Mouse (Mus musculus): ENCODE data around the gene Mbtps1. TPM values are rescaled to one million over a fixed set of nuclear protein-coding genes. Genes with fewer than 3 reads are reported as not detected.

Gene Mbtps1
- total and polyA plus RNA-seq, 3 experiments: 32.6 to 36.6 (median 35.4) TPM

DNA sequence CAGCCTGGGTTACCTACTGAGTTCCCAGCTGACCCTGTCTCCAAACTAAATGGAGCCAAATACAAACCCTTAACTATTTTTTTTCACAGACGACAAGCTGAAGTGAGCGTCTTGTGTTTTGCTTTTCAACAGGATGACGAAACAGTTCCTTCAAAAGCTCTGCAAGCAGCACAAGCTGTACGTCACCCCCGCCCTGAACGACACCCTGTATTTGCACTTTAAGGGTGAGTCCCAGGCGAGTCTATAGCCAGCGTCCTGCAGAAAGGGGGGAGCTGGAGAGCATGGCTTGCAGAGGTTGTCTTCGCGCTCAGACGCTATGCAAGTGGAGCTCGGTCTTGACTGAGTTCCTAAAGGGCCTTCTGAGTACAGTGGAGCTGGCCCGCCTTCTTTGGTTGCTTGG lies 20.6 kb upstream of the Mbtps1 start:
- H3K36me3 ChIP-seq (ENCODE audit: control insufficient read depth, insufficient read depth, low read length): no peaks in the 10 kb centered on the region
- TF ChIP-seq EP300 (IDR thresholded peaks at IDR 0.05; ENCODE audit: insufficient read depth, low read depth, low read length) (no peak), CTCF (IDR thresholded peaks at IDR 0.05) (no peak), POLR2A (IDR thresholded peaks at IDR 0.05; ENCODE audit: insufficient read depth, low read depth, low read length) (no peak)
- WGBS: 67% methylated on average over 13 of the region's 13 CpGs
- no peak for DNase-seq
- H3K27ac ChIP-seq: no peak overlapping the region
- 0 out of 2 replicates have a peak, but pooled peaks cover 1% of the 10 kb centered on the region for H3K79me2 ChIP-seq (replicated peaks; ENCODE audit: control insufficient read depth, insufficient read depth, low read length)
- no peaks in the 10 kb centered on the region for H3K4me1 ChIP-seq (ENCODE audit: control insufficient read depth, insufficient read depth, low read length)
- no peaks in the 10 kb centered on the region for H3K27me3 ChIP-seq (ENCODE audit: control insufficient read depth, insufficient read depth, low read length)
- intact Hi-C loops (cut with DNase I): no loop called here
- H3K9ac ChIP-seq (ENCODE audit: low read depth, low read length): no peak overlapping the region
- H3K4me3 ChIP-seq: no peak overlapping the region

DNA sequence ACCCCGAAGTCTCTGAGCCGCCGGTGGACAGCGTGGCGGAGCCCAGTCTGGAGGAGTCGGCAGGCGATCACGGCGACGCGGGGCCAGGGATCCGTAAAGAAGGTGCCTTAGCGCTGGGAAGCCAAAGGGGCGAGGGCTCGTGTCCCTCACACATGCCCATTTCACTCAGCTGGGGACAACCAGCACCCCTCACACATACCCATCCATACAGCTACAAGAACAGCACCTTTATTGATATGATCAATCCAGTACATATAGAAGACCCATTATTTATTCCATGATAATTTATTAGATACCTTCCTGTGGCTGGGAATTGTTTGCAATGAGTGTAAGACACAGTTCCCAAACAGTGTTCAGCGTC lies 16.8 kb upstream of the Mbtps1 start:
- no peak for DNase-seq
- no peaks in the 10 kb centered on the region for H3K4me1 ChIP-seq (ENCODE audit: control insufficient read depth, insufficient read depth, low read length)
- intact Hi-C loops (cut with DNase I): loop anchor here (1.0 to 2.0 kb wide), 2 partner anchors 17 to 29 kb away; partner anchors contain the start of genes Mbtps1 and Taf1c
- 1% methylated on average over 16 of the region's 16 CpGs for WGBS
- peak overlapping the region; percentile 58; the same call in 1 of the 2 replicates for H3K27ac ChIP-seq
- peak overlapping the region; percentile 75 for H3K4me3 ChIP-seq
- no peaks in the 10 kb centered on the region for H3K36me3 ChIP-seq (ENCODE audit: control insufficient read depth, insufficient read depth, low read length)
- H3K27me3 ChIP-seq (ENCODE audit: control insufficient read depth, insufficient read depth, low read length): no peaks in the 10 kb centered on the region
- H3K9ac ChIP-seq (ENCODE audit: low read depth, low read length): peak overlapping the region; percentile 58
- H3K79me2 ChIP-seq (replicated peaks; ENCODE audit: control insufficient read depth, insufficient read depth, low read length): peaks cover 7% of the 10 kb centered on the region; the same call in 1 of the 2 replicates
- TF ChIP-seq CTCF (IDR thresholded peaks at IDR 0.05) (no peak), EP300 (IDR thresholded peaks at IDR 0.05; ENCODE audit: insufficient read depth, low read depth, low read length) (no peak), POLR2A (IDR thresholded peaks at IDR 0.05; ENCODE audit: insufficient read depth, low read depth, low read length) (no peak)

DNA sequence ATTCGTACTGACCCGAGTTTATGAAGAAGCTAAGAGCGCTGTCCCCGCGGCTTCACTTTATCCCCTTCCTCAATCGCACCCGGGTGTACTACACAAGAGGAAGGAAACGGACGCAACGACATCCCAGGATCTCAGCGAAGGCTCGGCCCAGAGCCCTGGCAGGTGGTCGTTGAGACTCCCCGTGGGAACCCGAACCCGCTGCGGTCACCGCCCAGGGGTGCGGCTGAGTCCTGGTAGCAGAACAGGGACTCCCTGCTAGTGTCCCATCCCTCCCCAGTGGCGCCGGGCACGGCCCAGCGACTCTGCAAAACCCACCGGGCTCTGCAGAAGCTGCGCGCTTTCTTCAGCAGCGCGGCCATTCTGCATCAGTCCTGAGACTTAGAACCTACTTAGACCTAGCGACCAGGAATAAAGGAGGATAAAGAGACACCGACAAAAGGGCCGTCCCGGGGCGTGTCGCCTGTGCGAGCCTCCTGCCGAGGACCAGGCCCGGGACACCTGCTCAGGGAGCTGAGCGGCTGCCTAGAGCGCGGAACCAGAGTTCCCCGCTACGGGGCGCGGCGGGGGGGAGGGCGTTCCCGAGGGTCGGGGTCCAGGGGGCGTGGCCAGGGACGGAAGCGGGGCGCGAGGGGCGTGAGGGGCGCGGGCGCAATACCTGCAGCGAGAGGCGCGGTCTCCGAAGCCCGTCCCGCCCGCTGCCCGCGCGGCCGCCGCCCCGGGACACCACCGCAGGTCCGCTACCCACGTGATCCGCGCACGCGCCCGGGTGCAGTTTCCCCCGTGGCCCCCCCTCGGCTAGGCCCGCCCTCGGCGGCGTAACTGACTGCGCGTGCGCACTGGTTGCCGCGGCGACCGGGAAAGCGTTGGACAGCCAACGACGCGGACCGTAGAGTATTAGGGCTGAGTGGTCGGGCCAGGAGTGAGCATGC lies 16.2 kb upstream of the Mbtps1 start, which contains the start of the genes Hsdl1 and Dnaaf1:
TSS of gene Hsdl1 (minus strand) at position 747 of the 929 bp plus-strand sequence.
TSS of gene Dnaaf1 (plus strand) at position 799 of the 929 bp plus-strand sequence.
- WGBS: under 1% methylated on average over 95 of the region's 97 CpGs
- H3K4me1 ChIP-seq (ENCODE audit: control insufficient read depth, insufficient read depth, low read length): no peaks in the 10 kb centered on the region

DNA sequence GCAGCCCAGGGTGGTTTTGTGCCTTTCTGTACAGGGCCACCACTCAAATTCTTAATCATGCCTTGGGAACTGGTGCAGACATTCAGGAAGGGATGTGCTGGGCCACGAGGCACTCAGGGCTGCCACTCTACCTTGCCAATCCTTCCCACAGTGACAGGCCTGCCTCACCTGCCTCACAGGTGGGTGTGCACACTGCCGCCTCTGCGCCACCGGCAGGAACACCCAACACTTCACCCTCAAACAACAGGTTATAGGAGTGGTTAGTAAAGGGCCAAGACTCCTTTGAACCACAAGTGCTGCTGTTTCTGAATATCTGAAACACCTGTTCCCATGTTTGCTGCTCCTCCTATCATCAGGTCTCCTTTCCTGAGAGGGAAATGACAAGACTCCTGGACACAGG lies 13.9 kb upstream of the Mbtps1 start:
- 83% methylated on average over 4 of the region's 4 CpGs for WGBS

More for the DNA sequence above, 16.2 kb upstream of the Mbtps1 start, which contains the start of the genes Hsdl1 and Dnaaf1:
- H3K79me2 ChIP-seq (replicated peaks; ENCODE audit: control insufficient read depth, insufficient read depth, low read length): peaks cover 10% of the 10 kb centered on the region; the same call in 1 of the 2 replicates
- H3K9ac ChIP-seq (ENCODE audit: low read depth, low read length): peak within 1 kb of the TSS; percentile 91
- H3K27me3 ChIP-seq (ENCODE audit: control insufficient read depth, insufficient read depth, low read length): no peaks in the 10 kb centered on the region
- no peak for TF ChIP-seq EP300 (IDR thresholded peaks at IDR 0.05; ENCODE audit: insufficient read depth, low read depth, low read length)
- peak; percentile 56; the same call in 1 of the 2 replicates for TF ChIP-seq POLR2A (IDR thresholded peaks at IDR 0.05; ENCODE audit: insufficient read depth, low read depth, low read length)
- TF ChIP-seq CTCF (IDR thresholded peaks at IDR 0.05): peak; percentile 45
- intact Hi-C loops (cut with DNase I): loop anchor here (1.0 to 2.0 kb wide), 2 partner anchors 16 to 30 kb away; partner anchors contain the start of genes Mbtps1 and Taf1c
- peak; percentile 97 to 99 for DNase-seq
- peak within 1 kb of the TSS; percentile 75 for H3K4me3 ChIP-seq
- H3K36me3 ChIP-seq (ENCODE audit: control insufficient read depth, insufficient read depth, low read length): no peaks in the 10 kb centered on the region
- peak within 1 kb of the TSS; percentile 58 for H3K27ac ChIP-seq

DNA sequence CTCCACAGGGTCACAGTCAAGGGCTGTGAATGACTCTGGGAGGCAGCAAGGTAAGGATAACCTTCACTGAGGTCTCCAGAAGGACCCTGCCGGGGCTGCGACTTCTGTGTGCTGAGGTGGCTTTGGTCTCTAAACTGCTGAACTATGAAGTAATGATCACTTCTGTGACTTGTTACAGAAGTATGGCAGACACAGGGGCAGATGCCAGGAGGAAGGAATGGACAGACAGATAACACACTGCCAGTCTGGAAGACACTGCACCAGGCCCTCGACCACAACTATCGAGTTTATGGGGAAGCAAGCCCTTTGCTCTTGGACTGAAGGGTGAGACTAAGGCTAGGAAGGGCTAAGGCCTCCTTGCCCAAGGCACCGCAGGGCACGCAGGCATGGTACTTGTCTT lies 12.6 kb upstream of the Mbtps1 start:
- WGBS: 73% methylated on average over 6 of the region's 6 CpGs
- Histone ChIP-seq H3K79me2 (replicated peaks; ENCODE audit: control insufficient read depth, insufficient read depth, low read length) (peaks cover 12% of the 10 kb centered on the region; the same call in 1 of the 2 replicates), H3K4me3 (no peak overlapping the region), H3K9ac (ENCODE audit: low read depth, low read length) (no peak overlapping the region), H3K36me3 (ENCODE audit: control insufficient read depth, insufficient read depth, low read length) (no peaks in the 10 kb centered on the region), H3K27me3 (ENCODE audit: control insufficient read depth, insufficient read depth, low read length) (no peaks in the 10 kb centered on the region), H3K4me1 (ENCODE audit: control insufficient read depth, insufficient read depth, low read length) (no peaks in the 10 kb centered on the region), H3K27ac (no peak overlapping the region)
- intact Hi-C loops (cut with DNase I): no loop called here
- TF ChIP-seq EP300 (IDR thresholded peaks at IDR 0.05; ENCODE audit: insufficient read depth, low read depth, low read length): no peak
- DNase-seq: no peak

More for the DNA sequence above, 13.9 kb upstream of the Mbtps1 start:
- no peak for DNase-seq
- Histone ChIP-seq H3K4me3 (no peak overlapping the region), H3K27me3 (ENCODE audit: control insufficient read depth, insufficient read depth, low read length) (no peaks in the 10 kb centered on the region), H3K4me1 (ENCODE audit: control insufficient read depth, insufficient read depth, low read length) (no peaks in the 10 kb centered on the region), H3K27ac (no peak overlapping the region), H3K36me3 (ENCODE audit: control insufficient read depth, insufficient read depth, low read length) (no peaks in the 10 kb centered on the region), H3K79me2 (replicated peaks; ENCODE audit: control insufficient read depth, insufficient read depth, low read length) (peaks cover 12% of the 10 kb centered on the region; the same call in 1 of the 2 replicates), H3K9ac (ENCODE audit: low read depth, low read length) (no peak overlapping the region)
- intact Hi-C loops (cut with DNase I): no loop called here
- no peak for TF ChIP-seq CTCF (IDR thresholded peaks at IDR 0.05)
- no peak for TF ChIP-seq POLR2A (IDR thresholded peaks at IDR 0.05; ENCODE audit: insufficient read depth, low read depth, low read length)
- no peak for TF ChIP-seq EP300 (IDR thresholded peaks at IDR 0.05; ENCODE audit: insufficient read depth, low read depth, low read length)

Data from heart, adult 2 months (tissue).